Mouse (Mus musculus) hindbrain, embryonic 14.5 days (tissue): Measurements from ENCODE around the gene Lrig3. TPM values are rescaled to one million over a fixed set of nuclear protein-coding genes. Genes with fewer than 3 reads are reported as not detected.

ENCODE experiments used
- ATAC-seq: fragments of 200-750 bp; cut with Nextera tagmentation; 2 replicates; pipeline ENCODE4 v1.8.0; 2017; ENCODE audit warnings: moderate number of reproducible peaks, mild to moderate bottlenecking, moderate TSS enrichment, moderate library complexity; ENCODE audit not compliant: low FRiP score
- DNase-seq: peaks from one replicate; pipeline ENCODE4 v3.0.0-alpha.2; 2015; ENCODE audit warnings: low spot score
- H3K27ac ChIP-seq: fragments of 300-500 bp; sonication (generic); 2 replicates; pipeline ENCODE4 v1.5.1; 2014; ENCODE audit warnings: mild to moderate bottlenecking, moderate library complexity
- H3K27me3 ChIP-seq: fragments of 300-500 bp; sonication (generic); 2 replicates; pipeline ENCODE4 v1.6.1; 2014; ENCODE audit warnings: mild to moderate bottlenecking, low read length, mixed read lengths; ENCODE audit not compliant: control insufficient read depth, insufficient read depth
- H3K36me3 ChIP-seq: fragments of 300-500 bp; sonication (generic); replicated peaks from 2 replicates; pipeline ENCODE4 v1.6.1; 2014; ENCODE audit not compliant: control insufficient read depth, insufficient read depth
- H3K4me1 ChIP-seq: fragments of 300-500 bp; sonication (generic); replicated peaks from 2 replicates; pipeline ENCODE4 v1.6.1; 2014; ENCODE audit warnings: antibody characterized with exemption, low read length, mixed read lengths; ENCODE audit not compliant: control insufficient read depth, insufficient read depth
- H3K4me2 ChIP-seq: fragments of 300-500 bp; sonication (generic); replicated peaks from 2 replicates; pipeline ENCODE4 v1.6.1; 2014; ENCODE audit warnings: mild to moderate bottlenecking, moderate library complexity
- H3K4me3 ChIP-seq: fragments of 300-500 bp; sonication (generic); replicated peaks from 2 replicates; pipeline ENCODE4 v1.5.1; 2014; ENCODE audit warnings: mild to moderate bottlenecking, low read length
- H3K9ac ChIP-seq: fragments of 300-500 bp; sonication (generic); 2 replicates; pipeline ENCODE4 v1.6.1; 2014
- H3K9me3 ChIP-seq: fragments of 300-500 bp; sonication (generic); 2 replicates; pipeline ENCODE4 v1.6.1; 2016; ENCODE audit warnings: low read length; ENCODE audit not compliant: control insufficient read depth
- WGBS: fragments of 180-500 bp; shearing (Covaris S2); extraction: QIAGEN DNeasy Blood & Tissue Kit; methylation state at CpG from one replicate; pipeline ENCODE4 v1.1.7; 2014; 5-methylcytosine and 5-hydroxymethylcytosine counted together
- polyA plus RNA-seq: library from polyadenylated mRNA; unstranded; fragments of >200 nt; fragmentation: Nextera tagmentation; extraction: Ambion mirVana; gene quantifications from 2 replicates; pipeline ENCODE4 v1.2.1, GENCODE M21; 2014

Gene Lrig3
- polyA plus RNA-seq: 3.9 and 4.4 TPM in 2 replicates

DNA sequence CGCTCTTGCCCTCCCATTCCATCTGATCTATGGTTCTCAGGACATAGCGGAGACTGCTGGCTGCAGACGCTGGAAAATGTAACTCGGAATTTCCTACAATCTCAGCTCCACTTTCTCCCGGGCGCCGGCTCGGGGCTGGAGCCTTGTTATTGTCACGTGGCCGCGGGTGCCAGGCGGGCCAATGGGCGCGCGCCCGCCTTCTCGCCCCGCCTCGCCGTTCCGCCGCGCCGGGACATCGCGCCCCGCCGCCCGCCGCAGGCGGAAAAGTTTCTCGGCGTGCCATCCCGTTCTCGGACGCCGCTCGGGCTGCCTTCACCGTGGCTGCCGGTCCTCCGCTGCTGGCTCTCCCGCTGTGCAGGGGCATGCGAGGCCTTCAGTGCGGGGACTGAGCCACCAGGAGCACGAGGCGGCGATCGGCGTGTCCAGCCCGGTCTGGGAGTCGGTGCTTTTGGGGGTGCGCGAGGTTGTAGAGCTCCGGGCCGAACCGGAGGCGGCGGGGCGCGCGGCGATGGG, at the start of gene Lrig3:
Gene Lrig3, plus strand, starts transcription at position 201 of the 513 bp plus-strand sequence.
- ATAC-seq: peak; percentile 90
- Histone ChIP-seq H3K27me3 (0 out of 2 replicates have a peak, but pooled peaks cover 4% of the 10 kb centered on the region), H3K27ac (peak within 1 kb of the TSS; percentile 40), H3K4me3 (peak within 1 kb of the TSS; percentile 85), H3K9ac (peak within 1 kb of the TSS; percentile 75), H3K9me3 (no peaks in the 10 kb centered on the region), H3K36me3 (no peaks in the 10 kb centered on the region), H3K4me1 (peaks cover 17% of the 10 kb centered on the region), H3K4me2 (peak within 1 kb of the TSS; percentile 99)
- DNase-seq: peak; percentile 82
- under 1% methylated on average over 58 of the region's 62 CpGs for WGBS

DNA sequence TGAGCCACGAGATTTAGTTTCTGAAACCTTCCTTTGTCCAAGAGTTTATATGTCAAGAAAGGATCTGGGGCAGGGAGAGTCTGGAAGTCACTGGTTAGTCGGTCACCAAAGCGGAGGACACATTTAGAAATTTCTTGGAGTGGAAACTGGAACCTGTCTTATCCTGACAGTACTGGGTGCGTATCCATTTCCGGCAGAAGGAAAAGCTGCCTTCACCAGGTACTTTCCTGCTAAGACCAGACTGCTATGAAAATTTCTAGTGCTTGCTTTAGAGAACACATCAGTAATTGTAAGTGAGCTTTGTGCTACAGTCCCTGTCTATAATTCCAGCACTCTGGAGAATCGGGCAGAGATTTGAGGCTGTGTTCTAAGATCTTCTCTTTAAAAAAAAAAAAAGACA, 49.2 kb upstream of the Lrig3 start:
- no peak overlapping the region for H3K4me2 ChIP-seq
- no peak for DNase-seq
- ATAC-seq: no peak
- no peaks in the 10 kb centered on the region for H3K36me3 ChIP-seq
- H3K4me3 ChIP-seq: no peak overlapping the region
- H3K9ac ChIP-seq: no peak overlapping the region
- H3K27ac ChIP-seq: no peak overlapping the region
- H3K4me1 ChIP-seq: 0 out of 2 replicates have a peak, but pooled peaks cover 3% of the 10 kb centered on the region
- H3K9me3 ChIP-seq: no peaks in the 10 kb centered on the region
- 51% methylated on average over 6 of the region's 6 CpGs for WGBS
- H3K27me3 ChIP-seq: no peaks in the 10 kb centered on the region

DNA sequence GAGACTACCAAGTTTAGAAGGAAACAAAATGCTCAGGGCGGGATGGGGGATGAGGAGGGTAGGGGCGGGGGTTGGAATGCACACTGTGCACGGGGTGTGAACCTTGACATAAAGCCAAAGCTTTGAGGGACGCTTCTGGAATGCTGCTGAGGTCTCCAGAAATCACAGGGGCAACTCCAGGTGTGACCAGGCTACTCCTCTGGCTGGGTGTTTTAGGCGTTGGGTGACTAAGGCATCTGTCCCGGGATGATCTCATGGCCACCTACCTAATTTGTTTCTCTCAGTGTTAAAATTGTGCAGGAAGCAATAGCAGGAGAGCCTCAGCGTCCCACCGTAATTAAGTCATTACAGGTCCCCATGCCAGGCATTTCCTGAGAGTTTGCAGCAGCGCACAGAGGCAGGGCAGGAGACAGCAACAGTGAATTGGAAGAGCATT, 48.5 kb upstream of the Lrig3 start:
- 13% methylated on average over 9 of the region's 9 CpGs for WGBS
- ATAC-seq (no peak), DNase-seq (no peak)
- no peak overlapping the region for H3K4me3 ChIP-seq
- H3K27me3 ChIP-seq: no peaks in the 10 kb centered on the region
- H3K27ac ChIP-seq: no peak overlapping the region
- no peaks in the 10 kb centered on the region for H3K36me3 ChIP-seq
- H3K4me2 ChIP-seq: peak overlapping the region; percentile 34
- 0 out of 2 replicates have a peak, but pooled peaks cover 3% of the 10 kb centered on the region for H3K4me1 ChIP-seq
- no peak overlapping the region; the same call in 1 of the 2 replicates for H3K9ac ChIP-seq
- H3K9me3 ChIP-seq: no peaks in the 10 kb centered on the region

DNA sequence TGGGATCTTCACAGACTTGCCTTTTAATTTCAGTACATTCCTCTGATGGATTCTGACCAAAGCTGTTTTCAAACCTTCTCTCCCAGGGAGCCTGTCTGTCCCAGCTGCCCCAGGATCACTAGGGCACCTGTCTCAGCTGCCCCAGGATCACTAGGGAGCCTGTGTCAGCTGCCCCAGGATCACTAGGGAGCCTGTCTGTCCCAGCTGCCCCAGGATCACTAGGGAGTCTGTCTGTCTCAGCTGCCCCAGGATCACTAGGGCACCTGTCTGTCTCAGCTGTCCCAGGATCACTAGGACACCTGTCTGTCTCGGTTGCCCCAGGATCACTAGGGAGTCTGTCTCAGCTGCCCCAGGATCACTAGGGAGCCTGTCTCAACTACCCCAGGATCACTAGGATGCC, 47.0 kb upstream of the Lrig3 start:
- Histone ChIP-seq H3K4me1 (0 out of 2 replicates have a peak, but pooled peaks cover 3% of the 10 kb centered on the region), H3K9me3 (no peaks in the 10 kb centered on the region), H3K9ac (no peak overlapping the region), H3K27ac (no peak overlapping the region), H3K27me3 (no peaks in the 10 kb centered on the region), H3K4me2 (no peak overlapping the region), H3K36me3 (no peaks in the 10 kb centered on the region), H3K4me3 (no peak overlapping the region)
- WGBS: 71% methylated on average over 1 of the region's 1 CpGs
- ATAC-seq: no peak
- DNase-seq: no peak

DNA sequence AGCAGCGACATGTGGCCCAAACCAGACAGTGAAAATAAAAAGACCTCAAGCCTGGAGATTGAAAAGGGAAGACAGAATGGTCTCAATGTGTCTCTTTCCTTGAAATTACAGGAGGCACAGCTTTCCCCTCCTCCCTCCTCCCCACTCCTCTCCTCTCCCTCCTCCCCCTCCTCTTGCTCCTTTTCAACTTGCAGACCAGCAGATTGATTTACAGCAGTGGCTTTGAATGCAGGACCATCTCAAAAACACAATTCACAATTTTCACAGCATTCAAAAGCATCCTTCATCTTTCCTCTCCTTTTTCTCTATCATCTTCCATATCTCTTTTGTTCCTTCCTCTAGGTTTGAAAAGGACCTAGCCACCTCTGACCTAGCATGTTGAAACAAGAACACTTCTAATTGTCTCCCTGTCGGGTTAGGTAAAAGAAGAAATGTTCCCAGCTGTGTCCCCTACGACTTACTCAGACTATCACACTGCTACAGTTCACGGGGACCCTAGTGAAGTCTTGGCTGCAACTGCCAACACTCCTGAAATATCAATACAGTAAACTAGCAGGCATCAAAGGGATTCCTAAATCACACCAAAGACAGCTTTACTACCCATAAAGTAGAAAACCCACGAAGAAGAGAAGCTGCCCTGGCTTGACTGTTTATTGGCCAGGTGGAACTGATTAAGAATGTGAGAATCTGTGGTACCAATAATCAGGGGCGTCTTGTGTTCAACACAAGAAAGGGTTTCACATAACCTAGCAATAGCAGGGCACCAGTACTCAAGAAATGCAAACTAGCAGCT, 44.1 kb upstream of the Lrig3 start:
- Histone ChIP-seq H3K4me1 (0 out of 2 replicates have a peak, but pooled peaks cover 3% of the 10 kb centered on the region), H3K36me3 (no peaks in the 10 kb centered on the region), H3K4me3 (no peak overlapping the region), H3K9me3 (0 out of 2 replicates have a peak, but pooled peaks cover 3% of the 10 kb centered on the region), H3K9ac (no peak overlapping the region), H3K4me2 (no peak overlapping the region), H3K27ac (no peak overlapping the region), H3K27me3 (no peaks in the 10 kb centered on the region)
- 31% methylated on average over 6 of the region's 6 CpGs for WGBS
- DNase-seq (no peak), ATAC-seq (no peak)

DNA sequence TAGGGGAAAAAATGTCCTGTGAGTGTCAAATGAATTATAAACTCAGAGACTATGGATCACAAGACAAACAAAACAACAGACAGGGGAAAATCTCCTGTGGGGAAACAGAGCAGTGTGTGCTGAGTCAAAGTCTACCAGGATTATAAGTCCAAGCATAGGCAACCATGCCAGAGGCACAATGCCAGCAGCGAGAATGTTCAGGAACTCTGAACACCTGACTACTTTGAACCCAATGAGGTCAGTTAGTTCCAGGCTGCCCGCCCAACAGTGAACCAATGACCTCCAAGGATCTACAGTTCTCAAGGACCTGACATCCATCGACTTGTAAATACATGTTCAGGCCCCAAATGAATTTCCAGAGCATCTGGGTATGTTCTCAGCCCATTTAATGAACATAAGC, 36.0 kb upstream of the Lrig3 start:
- no peak overlapping the region for H3K4me3 ChIP-seq
- H3K9me3 ChIP-seq: no peaks in the 10 kb centered on the region
- 91% methylated on average over 3 of the region's 3 CpGs for WGBS
- H3K4me1 ChIP-seq: no peaks in the 10 kb centered on the region
- no peak overlapping the region for H3K27ac ChIP-seq
- no peaks in the 10 kb centered on the region for H3K27me3 ChIP-seq
- ATAC-seq: no peak
- DNase-seq: no peak
- H3K9ac ChIP-seq: no peak overlapping the region
- no peak overlapping the region for H3K4me2 ChIP-seq
- H3K36me3 ChIP-seq: no peaks in the 10 kb centered on the region

DNA sequence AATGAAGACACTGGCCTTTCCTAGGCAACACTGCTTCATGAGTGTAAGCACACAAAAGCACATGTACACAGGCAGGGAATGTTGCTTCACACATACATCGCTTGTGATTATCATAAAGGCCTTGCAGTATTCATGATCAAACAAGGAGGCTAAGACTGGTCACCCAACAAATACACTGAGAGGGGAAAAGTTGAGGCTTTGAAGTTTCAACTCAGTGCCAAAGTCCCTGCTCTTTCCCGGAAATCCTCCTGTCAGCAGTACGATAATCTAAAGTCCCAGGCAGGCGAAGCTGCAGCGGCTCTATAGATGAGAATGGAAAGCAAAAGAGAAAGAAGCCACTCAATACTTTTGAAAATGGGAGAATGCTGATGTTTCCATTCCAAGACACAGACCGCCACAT, 32.6 kb upstream of the Lrig3 start:
- 87% methylated on average over 6 of the region's 6 CpGs for whole genome bisulfite sequencing

DNA sequence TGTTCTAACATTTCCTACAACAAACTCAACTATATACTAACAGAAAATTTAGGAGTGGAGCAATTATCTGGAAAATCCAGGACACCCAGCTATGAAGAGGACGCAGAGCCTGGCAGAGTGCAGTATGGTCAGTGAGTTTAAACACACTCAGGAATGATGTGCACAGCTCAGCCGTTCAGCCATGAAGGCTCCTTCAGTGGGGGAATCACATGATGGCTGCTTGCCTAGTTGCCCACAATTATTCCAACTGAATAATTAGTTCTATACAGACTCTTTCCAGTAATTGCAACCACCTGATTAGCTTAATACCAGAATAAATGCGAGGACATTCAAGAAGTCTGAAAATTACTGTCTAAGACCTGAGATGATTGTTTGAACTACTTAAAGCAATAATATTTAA, 31.9 kb upstream of the Lrig3 start:
- ATAC-seq (no peak), DNase-seq (no peak)
- Histone ChIP-seq H3K27ac (no peak overlapping the region), H3K4me1 (no peaks in the 10 kb centered on the region), H3K4me3 (no peak overlapping the region), H3K27me3 (no peaks in the 10 kb centered on the region), H3K9ac (no peak overlapping the region), H3K9me3 (no peaks in the 10 kb centered on the region), H3K4me2 (no peak overlapping the region), H3K36me3 (no peaks in the 10 kb centered on the region)
- WGBS: 68% methylated on average over 3 of the region's 3 CpGs

More for the DNA sequence above, 32.6 kb upstream of the Lrig3 start:
- no peaks in the 10 kb centered on the region for H3K4me1 ChIP-seq
- H3K9ac ChIP-seq: no peak overlapping the region
- H3K4me2 ChIP-seq: no peak overlapping the region
- no peaks in the 10 kb centered on the region for H3K9me3 ChIP-seq
- H3K27me3 ChIP-seq: no peaks in the 10 kb centered on the region
- no peak for ATAC-seq
- H3K36me3 ChIP-seq: no peaks in the 10 kb centered on the region
- H3K4me3 ChIP-seq: no peak overlapping the region
- DNase-seq: no peak
- no peak overlapping the region for H3K27ac ChIP-seq

DNA sequence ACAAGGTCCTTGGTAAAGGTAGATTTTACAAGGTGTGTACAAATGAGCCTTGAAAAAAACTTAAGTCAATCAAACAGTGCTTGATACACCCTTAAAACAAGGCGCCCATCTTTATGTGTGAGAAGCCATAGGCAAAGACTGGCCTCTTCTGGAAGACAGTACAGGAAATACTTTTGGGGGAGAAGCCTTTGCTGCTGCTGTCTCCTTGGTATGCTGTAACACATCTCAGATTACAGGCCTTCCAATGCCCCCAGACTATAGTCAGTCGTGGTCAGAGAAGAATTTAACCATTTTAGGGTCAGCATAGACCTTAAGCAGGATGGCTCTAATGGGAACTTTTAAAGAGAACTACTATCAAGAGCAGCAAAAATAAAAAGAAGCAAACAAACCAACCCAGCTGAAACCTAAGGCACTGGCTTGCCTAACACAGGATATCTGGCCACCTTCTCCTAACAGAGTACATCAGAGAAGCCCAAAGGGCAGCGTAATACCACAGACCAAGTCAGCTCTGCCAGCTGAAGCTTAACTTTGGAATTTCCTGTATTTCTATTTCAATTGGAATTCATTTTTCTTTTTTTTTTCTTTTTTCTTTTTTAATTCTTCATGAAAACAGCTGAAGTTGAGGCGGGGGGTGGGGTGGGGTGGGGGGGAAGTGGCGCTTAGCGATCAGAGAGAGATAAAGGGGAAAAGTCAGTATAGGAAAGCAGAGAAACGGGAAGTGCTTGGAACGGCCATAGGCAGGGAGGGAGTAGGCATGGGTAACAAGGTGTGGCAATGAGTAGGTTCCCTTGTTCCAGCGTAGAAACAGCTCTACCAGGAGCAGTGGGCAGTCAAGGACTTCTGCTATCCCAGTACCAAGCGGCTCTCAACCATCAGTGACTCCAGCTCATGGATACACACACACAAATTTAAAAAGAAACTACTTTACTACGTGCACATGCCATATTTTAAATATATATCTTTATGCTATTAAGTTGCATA, 28.2 kb upstream of the Lrig3 start:
- WGBS: 82% methylated on average over 11 of the region's 11 CpGs
- H3K4me3 ChIP-seq: no peak overlapping the region
- H3K36me3 ChIP-seq: no peaks in the 10 kb centered on the region
- ATAC-seq (no peak), DNase-seq (no peak)
- H3K9me3 ChIP-seq: no peaks in the 10 kb centered on the region
- no peak overlapping the region for H3K9ac ChIP-seq
- H3K4me2 ChIP-seq: no peak overlapping the region
- H3K27me3 ChIP-seq: no peaks in the 10 kb centered on the region
- no peak overlapping the region for H3K27ac ChIP-seq
- H3K4me1 ChIP-seq: 0 out of 2 replicates have a peak, but pooled peaks cover under 1% of the 10 kb centered on the region
